Mouse (Mus musculus): ENCODE results near the gene Cox17.
A peak's percentile ranks its signal among the peaks of the same experiment; 100 is the strongest.

Cox17 gene

GRCm38 (mm10) chr16:38389284-38389893, 42.6 kb downstream of the Cox17 start:
- no peak for DNase-seq (ENCODE audit: extremely low read depth, insufficient read length, low spot score)

- DNase-seq (ENCODE audit: extremely low read depth, insufficient read length, low spot score), result no peak
These were observed 43.5 kb downstream of the Cox17 start for GRCm38 (mm10) chr16:38390322-38390721.

GRCm38 (mm10) chr16:38392126-38392894, 45.5 kb downstream of the Cox17 start:
- DNase-seq (ENCODE audit: extremely low read depth, insufficient read length, low spot score), result no peak

- peak; percentile 77 for DNase-seq (ENCODE audit: extremely low read depth, insufficient read length, low spot score)
These were observed 47.4 kb downstream of the Cox17 start for GRCm38 (mm10) chr16:38394191-38394618.

- no peak for DNase-seq (ENCODE audit: extremely low read depth, insufficient read length, low spot score)
These were observed 48.4 kb downstream of the Cox17 start for GRCm38 (mm10) chr16:38395060-38395730.

- peak; percentile 81 for DNase-seq (ENCODE audit: extremely low read depth, insufficient read length, low spot score)
These were observed 49.4 kb downstream of the Cox17 start for GRCm38 (mm10) chr16:38396155-38396554.

- no peak for DNase-seq (ENCODE audit: extremely low read depth, insufficient read length, low spot score)
These were observed 51.5 kb downstream of the Cox17 start for GRCm38 (mm10) chr16:38398266-38398665.

- no peak for DNase-seq (ENCODE audit: extremely low read depth, insufficient read length, low spot score)
These were observed 52.3 kb downstream of the Cox17 start for GRCm38 (mm10) chr16:38399076-38399475.

- DNase-seq (ENCODE audit: extremely low read depth, insufficient read length, low spot score), result no peak
These were observed 52.9 kb downstream of the Cox17 start for GRCm38 (mm10) chr16:38399531-38400231.

- no peak for DNase-seq (ENCODE audit: extremely low read depth, insufficient read length, low spot score)
These were observed 53.6 kb downstream of the Cox17 start for GRCm38 (mm10) chr16:38400311-38400960.

- DNase-seq (ENCODE audit: extremely low read depth, insufficient read length, low spot score), result no peak
These were observed 54.7 kb downstream of the Cox17 start for GRCm38 (mm10) chr16:38401468-38401867.

Measured in 3134 (cell line).